Mouse (Mus musculus): Measurements from ENCODE around the gene Slc22a2.

DNA sequence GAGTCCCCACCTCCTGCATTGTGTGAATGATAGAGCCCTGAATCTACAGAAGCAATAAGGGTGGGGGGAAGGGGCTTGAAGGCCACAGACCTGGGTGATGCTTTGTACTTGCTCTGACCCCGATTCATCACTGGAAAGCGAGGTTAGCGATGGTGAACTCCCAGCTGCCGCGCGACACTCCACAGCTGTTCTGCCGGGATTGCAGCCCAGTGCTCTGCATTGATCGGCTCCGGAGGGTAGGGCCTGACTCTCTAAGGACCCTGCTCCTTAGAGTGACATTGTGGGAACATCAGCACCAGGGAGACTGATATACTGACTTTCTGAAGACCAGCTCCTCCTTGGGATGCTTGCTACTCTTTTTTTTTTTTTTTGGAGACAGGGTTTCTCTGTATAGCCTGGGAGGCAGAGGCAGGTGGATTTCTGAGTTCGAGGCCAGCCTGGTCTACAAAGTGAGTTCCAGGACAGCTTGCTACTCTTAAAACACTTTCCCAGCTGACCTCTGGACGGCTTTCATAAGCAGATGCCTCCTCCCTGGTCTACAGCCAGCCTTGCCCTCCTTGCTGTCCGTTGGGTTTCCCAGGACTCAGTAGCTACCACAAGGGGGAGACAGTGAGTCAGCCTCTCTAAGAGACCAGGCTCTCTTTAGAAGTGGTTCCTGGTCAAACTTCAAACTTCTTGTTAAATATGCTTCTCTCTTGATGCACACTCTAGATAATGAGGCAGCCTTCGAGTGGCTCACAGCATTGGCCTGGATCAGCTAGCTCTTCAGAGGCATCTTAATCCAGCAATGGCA, 49.4 kb upstream of the Slc22a2 start:
- no peak for TF ChIP-seq GATA1 (IDR thresholded peaks at IDR 0.05; ENCODE audit: borderline replicate concordance, low read length)
- no peak for TF ChIP-seq FLI1 (IDR thresholded peaks at IDR 0.05; ENCODE audit: low read length)
